Mouse (Mus musculus) E14TG2a.4 (cell line): ENCODE results near the gene Aldh2.
"Not testable (repeated sequence)": the region's sequence is repeated elsewhere in the genome, so short reads cannot be mapped to it uniquely, and the experiment has no call there.

Experiments
- CTCF ChIP-seq: conservative IDR thresholded peaks from 2 replicates; pipeline ENCODE4 v1.5.1; 2014; ENCODE audit warnings: low read length
- NANOG ChIP-seq: IDR thresholded peaks from 2 replicates; pipeline ENCODE4 v1.6.1; 2014; ENCODE audit warnings: borderline replicate concordance, low read length, mixed read lengths
- POU5F1 ChIP-seq: IDR thresholded peaks from 2 replicates; pipeline ENCODE4 v1.6.1; 2014; ENCODE audit warnings: low read length, borderline replicate concordance

GRCm38 (mm10) chr5:121519758-121520157 lies 73.9 kb downstream of the Aldh2 start:
- TF ChIP-seq CTCF, POU5F1, NANOG: not testable (repeated sequence)
